Mouse (Mus musculus) MEL (cell line): Measurements from ENCODE around the gene Yipf1. TPM values are rescaled to one million over a fixed set of nuclear protein-coding genes. Genes with fewer than 3 reads are reported as not detected.

ENCODE experiments used
- DNase-seq: peaks from one replicate; pipeline ENCODE4 v3.0.0; 2011; ENCODE audit warnings: low read depth, low spot score
- H3K27ac ChIP-seq: 2 replicates; pipeline ENCODE4 v1.5.1; 2012; ENCODE audit warnings: low read depth, mild to moderate bottlenecking, control low read depth, low read length, moderate library complexity; ENCODE audit not compliant: control insufficient read depth
- H3K27me3 ChIP-seq, 2 experiments: fragments of 150-350 bp in 1 of 2; sonication (generic) in 1 of 2; 2 replicates each; pipeline ENCODE4 v1.6.1; 2012; ENCODE audit warnings: low read length in 2 of 2, mild to moderate bottlenecking in 2 of 2, improper control_type of control experiment in 1 of 2, moderate library complexity in 1 of 2; ENCODE audit not compliant: insufficient read depth in 2 of 2, control insufficient read depth in 1 of 2
- H3K36me3 ChIP-seq, 2 experiments: 2 replicates each; pipeline ENCODE4 v1.6.1; 2012 to 2014; ENCODE audit warnings: low read length in 2 of 2, improper control_type of control experiment in 1 of 2, inconsistent platforms in 1 of 2, mild to moderate bottlenecking in 1 of 2; ENCODE audit not compliant: insufficient read depth in 2 of 2, control insufficient read depth in 1 of 2
- H3K4me1 ChIP-seq, 2 experiments: fragments of 150-350 bp in 1 of 2; sonication (generic) in 1 of 2; 2 replicates each; pipeline ENCODE4 v1.6.1; 2012; ENCODE audit warnings: low read length in 2 of 2, improper control_type of control experiment in 1 of 2, mild to moderate bottlenecking in 1 of 2; ENCODE audit not compliant: insufficient read depth in 2 of 2, control insufficient read depth in 1 of 2
- H3K4me3 ChIP-seq, 2 experiments: fragments of 150-350 bp in 1 of 2; sonication (generic) in 1 of 2; 2 replicates each; pipeline ENCODE4 v1.5.1; 2012; ENCODE audit warnings: low read depth in 2 of 2, low read length in 2 of 2, mild to moderate bottlenecking in 2 of 2, moderate library complexity in 2 of 2, control low read depth in 1 of 2, improper control_type of control experiment in 1 of 2; ENCODE audit not compliant: control insufficient read depth in 1 of 2, insufficient read depth in 1 of 2
- H3K79me2 ChIP-seq: 2 replicates; pipeline ENCODE4 v1.6.1; 2012; ENCODE audit warnings: mild to moderate bottlenecking, low read length, moderate library complexity; ENCODE audit not compliant: control insufficient read depth, poor library complexity, insufficient read depth
- H3K9ac ChIP-seq: 2 replicates; pipeline ENCODE4 v1.6.1; 2012; ENCODE audit warnings: low read depth, mild to moderate bottlenecking, control low read depth, low read length, moderate library complexity; ENCODE audit not compliant: control insufficient read depth, poor library complexity, severe bottlenecking
- H3K9me3 ChIP-seq: fragments of 150-350 bp; sonication (generic); replicated peaks from 2 replicates; pipeline ENCODE4 v1.6.1; 2012; ENCODE audit warnings: mild to moderate bottlenecking, low read length, improper control_type of control experiment, moderate library complexity; ENCODE audit not compliant: insufficient read depth
- BHLHE40 ChIP-seq: IDR thresholded peaks from 2 replicates; pipeline ENCODE4 v1.6.1; 2012; ENCODE audit warnings: low read depth, mild to moderate bottlenecking, inconsistent platforms, low read length, improper control_type of control experiment, borderline replicate concordance
- CHD1 ChIP-seq: IDR thresholded peaks from 2 replicates; pipeline ENCODE4 v1.6.1; 2012; ENCODE audit warnings: low read depth, mild to moderate bottlenecking, inconsistent platforms, low read length, improper control_type of control experiment
- CHD2 ChIP-seq: IDR thresholded peaks from 2 replicates; pipeline ENCODE4 v1.6.1; 2011; ENCODE audit warnings: low read length, improper control_type of control experiment
- CTCF ChIP-seq, 3 experiments: IDR thresholded peaks in 2 of 3; conservative IDR thresholded peaks in 1 of 3; 2 replicates each; pipeline ENCODE4 v1.5.1; 2011 to 2012; ENCODE audit warnings: low read length in 3 of 3, low read depth in 2 of 3, mild to moderate bottlenecking in 2 of 3, improper control_type of control experiment in 1 of 3, inconsistent platforms in 1 of 3, mixed read lengths in 1 of 3, moderate library complexity in 1 of 3; ENCODE audit not compliant: control insufficient read depth in 1 of 3, insufficient read depth in 1 of 3, poor library complexity in 1 of 3, severe bottlenecking in 1 of 3
- E2F4 ChIP-seq: IDR thresholded peaks from 2 replicates; pipeline ENCODE4 v1.6.1; 2011; ENCODE audit warnings: low read depth, low read length, improper control_type of control experiment, borderline replicate concordance
- ELF1 ChIP-seq: IDR thresholded peaks from 2 replicates; pipeline ENCODE4 v1.6.1; 2014; ENCODE audit warnings: low read depth, mild to moderate bottlenecking, inconsistent platforms, low read length, improper control_type of control experiment, moderate library complexity
- ETS1 ChIP-seq: IDR thresholded peaks from 2 replicates; pipeline ENCODE4 v1.6.1; 2012; ENCODE audit warnings: low read depth, mild to moderate bottlenecking, inconsistent platforms, low read length, improper control_type of control experiment, moderate library complexity
- GABPA ChIP-seq: IDR thresholded peaks from 2 replicates; pipeline ENCODE4 v1.6.1; 2012; ENCODE audit warnings: low read depth, mild to moderate bottlenecking, inconsistent platforms, low read length, improper control_type of control experiment, moderate library complexity
- GATA1 ChIP-seq: IDR thresholded peaks from 2 replicates; pipeline ENCODE4 v1.6.1; 2011; ENCODE audit warnings: low read depth, low read length, improper control_type of control experiment
- HCFC1 ChIP-seq: IDR thresholded peaks from 2 replicates; pipeline ENCODE4 v1.6.1; 2012; ENCODE audit warnings: low read depth, mild to moderate bottlenecking, inconsistent platforms, low read length, improper control_type of control experiment, moderate library complexity
- JUND ChIP-seq: IDR thresholded peaks from 2 replicates; pipeline ENCODE4 v1.6.1; 2011; ENCODE audit warnings: low read depth, mild to moderate bottlenecking, improper control_type of control experiment, low read length
- NELFE ChIP-seq: IDR thresholded peaks from 2 replicates; pipeline ENCODE4 v1.6.1; 2011; ENCODE audit warnings: low read depth, low read length, improper control_type of control experiment
- NRF1 ChIP-seq: IDR thresholded peaks from 2 replicates; pipeline ENCODE4 v1.6.1; 2014; ENCODE audit warnings: low read depth, mild to moderate bottlenecking, inconsistent platforms, low read length, improper control_type of control experiment, moderate library complexity; ENCODE audit not compliant: poor library complexity, insufficient read depth, severe bottlenecking
- POLR2A ChIP-seq, 2 experiments: IDR thresholded peaks; 2 replicates each; pipeline ENCODE4 v1.6.1; 2011 to 2012; ENCODE audit warnings: low read length in 2 of 2, mild to moderate bottlenecking in 2 of 2, control low read depth in 1 of 2, improper control_type of control experiment in 1 of 2, low read depth in 1 of 2, moderate library complexity in 1 of 2; ENCODE audit not compliant: control insufficient read depth in 1 of 2, insufficient read depth in 1 of 2, poor library complexity in 1 of 2
- POLR2AphosphoS2 ChIP-seq: IDR thresholded peaks from 2 replicates; pipeline ENCODE4 v1.6.1; 2011; ENCODE audit warnings: low read length, improper control_type of control experiment
- POLR2AphosphoS5 ChIP-seq: IDR thresholded peaks from 2 replicates; pipeline ENCODE4 v1.6.1; 2012; ENCODE audit warnings: low read depth, borderline replicate concordance, mild to moderate bottlenecking, inconsistent platforms, low read length, moderate library complexity, mixed read lengths
- RAD21 ChIP-seq: IDR thresholded peaks from 2 replicates; pipeline ENCODE4 v1.6.1; 2011; ENCODE audit warnings: mild to moderate bottlenecking, low read depth, low read length, improper control_type of control experiment
- RCOR1 ChIP-seq: IDR thresholded peaks from 2 replicates; pipeline ENCODE4 v1.6.1; 2012; ENCODE audit warnings: low read depth, mild to moderate bottlenecking, inconsistent platforms, low read length, improper control_type of control experiment
- SMC3 ChIP-seq: IDR thresholded peaks from 2 replicates; pipeline ENCODE4 v1.6.1; 2011; ENCODE audit warnings: low read depth, low read length, improper control_type of control experiment
- TBP ChIP-seq: IDR thresholded peaks from 2 replicates; pipeline ENCODE4 v1.8.0; 2011; ENCODE audit warnings: low read depth, low read length, improper control_type of control experiment
- UBTF ChIP-seq: IDR thresholded peaks from 2 replicates; pipeline ENCODE4 v1.6.1; 2012; ENCODE audit warnings: low read depth, mild to moderate bottlenecking, inconsistent platforms, low read length, improper control_type of control experiment, moderate library complexity, borderline replicate concordance; ENCODE audit not compliant: insufficient read depth
- USF2 ChIP-seq, 2 experiments: IDR thresholded peaks; 2 replicates each; pipeline ENCODE4 v1.6.1; 2011 to 2012; ENCODE audit warnings: improper control_type of control experiment in 2 of 2, low read length in 2 of 2, borderline replicate concordance in 1 of 2, inconsistent platforms in 1 of 2, low read depth in 1 of 2, mild to moderate bottlenecking in 1 of 2; ENCODE audit not compliant: insufficient read depth in 1 of 2
- ZC3H11A ChIP-seq: IDR thresholded peaks from 2 replicates; pipeline ENCODE4 v1.6.1; 2012; ENCODE audit warnings: low read depth, mild to moderate bottlenecking, inconsistent platforms, low read length, improper control_type of control experiment
- ZKSCAN1 ChIP-seq: IDR thresholded peaks from 2 replicates; pipeline ENCODE4 v1.6.1; 2012; ENCODE audit warnings: low read depth, mild to moderate bottlenecking, inconsistent platforms, low read length, improper control_type of control experiment, moderate library complexity
- polyA plus RNA-seq, 2 experiments: library from polyadenylated mRNA; stranded (reverse) in 1 of 2; unstranded in 1 of 2; fragments of >175 nt in 1 of 2; fragments of >200 nt in 1 of 2; gene quantifications; 2 replicates each; pipeline versions ENCODE4 v1.2.1 to v1.2.4; 2012; ENCODE audit warnings: low replicate concordance in 2 of 2, low read depth in 1 of 2; ENCODE audit not compliant: insufficient read length in 2 of 2, insufficient read depth in 1 of 2, missing spikeins in 1 of 2
- total RNA-seq: library from RNA; depleted of rRNA; stranded (reverse); fragments of 300-350 nt; gene quantifications from 2 replicates; pipeline ENCODE4 v1.2.3, GENCODE M21; 2012

Yipf1 gene
- total and polyA plus RNA-seq, 3 experiments: 40.6 to 549 (median 43.5) TPM

DNA sequence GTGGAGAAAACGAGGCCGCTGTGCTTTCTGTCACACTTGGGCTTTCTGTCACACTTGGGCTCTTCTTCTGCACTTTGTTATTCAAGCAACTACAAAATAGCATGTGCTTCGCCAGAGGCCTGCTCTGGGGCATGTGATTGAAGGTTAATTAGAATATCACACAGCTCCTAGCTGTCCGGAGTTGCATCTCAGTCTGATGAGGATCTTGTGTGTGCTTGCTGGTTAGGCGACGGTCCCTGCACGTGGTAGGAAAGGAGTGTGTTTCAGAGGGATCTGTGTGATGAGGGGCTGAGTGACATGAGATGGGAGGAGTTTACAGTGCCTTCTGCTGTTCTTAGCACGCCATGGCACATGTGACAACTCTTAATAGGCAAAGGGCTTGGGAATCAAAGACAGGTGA is 73.3 kb downstream of the Yipf1 start:
- peaks cover 0 to 28% of the 10 kb centered on the region in 2 experiments; a peak in 2 of 4 replicates for H3K36me3 ChIP-seq
- TF ChIP-seq HCFC1: no peak
- no peak for TF ChIP-seq CHD2
- TF ChIP-seq ELF1: no peak
- no peak for TF ChIP-seq NELFE
- TF ChIP-seq GABPA: no peak
- no peak for TF ChIP-seq CHD1
- TF ChIP-seq NRF1: no peak
- no peak for TF ChIP-seq ZKSCAN1

DNA sequence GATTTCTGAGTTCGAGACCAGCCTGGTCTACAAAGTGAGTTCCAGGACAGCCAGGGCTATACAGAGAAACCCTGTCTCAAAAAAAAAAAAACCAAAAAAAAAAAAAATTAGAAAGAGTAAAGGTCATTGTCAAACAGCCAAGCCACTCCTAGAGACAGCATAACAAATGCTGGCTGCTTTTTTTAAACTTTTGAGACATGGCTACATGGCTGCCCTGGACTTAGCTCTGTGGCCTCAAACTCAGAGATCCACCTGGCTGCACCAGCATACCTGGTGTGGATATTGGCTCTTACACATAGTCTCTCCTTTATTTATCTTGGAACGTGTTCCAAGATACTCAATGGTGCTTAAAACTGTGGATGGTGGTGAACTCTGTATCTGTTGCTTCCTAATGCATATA is 74.1 kb downstream of the Yipf1 start:
- Histone ChIP-seq H3K27me3 (no peaks in the 10 kb centered on the region), H3K4me1 (no peaks in the 10 kb centered on the region), H3K9ac (no peak overlapping the region)
- DNase-seq: no peak
- TF ChIP-seq POLR2A (IDR thresholded peaks at IDR 0.05; ENCODE audit: control insufficient read depth in 1 of 2, insufficient read depth in 1 of 2, low read depth in 1 of 2, low read length in 2 of 2, poor library complexity in 1 of 2) (no peak), ETS1 (no peak), JUND (no peak), CTCF (IDR thresholded peaks at IDR 0.05 in 2 of 3, conservative IDR thresholded peaks at IDR 0.05 in 1 of 3; ENCODE audit: control insufficient read depth in 1 of 3, insufficient read depth in 1 of 3, low read depth in 2 of 3, low read length in 3 of 3, poor library complexity in 1 of 3, severe bottlenecking in 1 of 3) (no peak), GATA1 (no peak), CHD2 (no peak), RCOR1 (no peak), E2F4 (no peak), USF2 (IDR thresholded peaks at IDR 0.05; ENCODE audit: borderline replicate concordance in 1 of 2, insufficient read depth in 1 of 2, low read depth in 1 of 2, low read length in 2 of 2) (no peak), ZC3H11A (no peak), NRF1 (no peak), TBP (no peak), RAD21 (no peak), BHLHE40 (no peak), POLR2AphosphoS2 (no peak), CHD1 (no peak), SMC3 (no peak), UBTF (no peak), POLR2AphosphoS5 (no peak), GABPA (no peak)
- TF ChIP-seq, all 39 proteins: peak for 0
- Histone ChIP-seq H3K4me3 (no peak overlapping the region), H3K9me3 (no peaks in the 10 kb centered on the region), H3K36me3 (peaks cover 0 to 29% of the 10 kb centered on the region in 2 experiments; a peak in 2 of 4 replicates), H3K79me2 (no peaks in the 10 kb centered on the region), H3K27ac (no peak overlapping the region)

More for the DNA sequence above, 73.3 kb downstream of the Yipf1 start:
- H3K4me1 ChIP-seq: no peaks in the 10 kb centered on the region
- no peak overlapping the region for H3K9ac ChIP-seq
- no peak overlapping the region for H3K4me3 ChIP-seq
- H3K79me2 ChIP-seq: no peaks in the 10 kb centered on the region
- H3K9me3 ChIP-seq: no peaks in the 10 kb centered on the region
- H3K27ac ChIP-seq: no peak overlapping the region
- DNase-seq: no peak
- H3K27me3 ChIP-seq: no peaks in the 10 kb centered on the region
